9 mouse cellular contexts compared by ENCODE assay signal in the genomic region with DNA sequence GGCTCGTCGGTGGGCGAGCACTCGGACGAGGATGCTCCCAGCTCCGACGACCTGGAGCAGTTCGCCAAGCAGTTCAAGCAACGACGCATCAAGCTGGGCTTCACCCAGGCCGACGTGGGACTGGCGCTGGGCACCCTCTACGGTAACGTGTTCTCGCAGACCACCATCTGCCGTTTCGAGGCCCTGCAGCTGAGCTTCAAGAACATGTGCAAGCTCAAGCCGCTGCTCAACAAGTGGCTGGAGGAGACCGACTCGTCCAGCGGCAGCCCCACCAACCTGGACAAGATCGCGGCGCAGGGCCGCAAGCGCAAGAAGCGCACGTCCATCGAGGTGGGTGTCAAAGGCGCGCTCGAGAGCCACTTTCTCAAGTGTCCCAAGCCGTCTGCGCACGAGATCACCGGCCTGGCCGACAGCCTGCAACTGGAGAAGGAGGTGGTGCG. TPM values are rescaled to one million over a fixed set of nuclear protein-coding genes. Genes with fewer than 3 reads are reported as not detected.
A peak's percentile ranks its signal among the peaks of the same experiment; 100 is the strongest.
DNase-seq lines count a peak whose midpoint lies in the region; ATAC-seq and TF ChIP-seq lines count a peak whose summit lies in the region.
"Had no signal": no experiment of that assay in that cellular context is flagged by ENCODE, and none has a peak within 500 bp of the region (broad histone marks: within the 10 kb centered on the region; RNA-seq: fewer than 3 reads in every experiment).

No protein-coding gene starts in this region.

- no peak for ATAC-seq in hindbrain, embryonic 15.5 days (ENCODE audit: low FRiP score, low read depth)
- ATAC-seq in midbrain, embryonic 14.5 days (ENCODE audit: low FRiP score, low TSS enrichment) = no peak

- H3K4me3 ChIP-seq in left cerebral cortex, adult 2 months = peak overlapping the region; percentile 55
- H3K4me3 ChIP-seq in hindbrain, embryonic 15.5 days = peak overlapping the region; percentile 59
- H3K4me3 ChIP-seq in midbrain, embryonic 14.5 days (replicated peaks; ENCODE audit: low read depth, low read length) = peak overlapping the region; percentile 63

- peaks cover 29% of the 10 kb centered on the region for H3K4me1 ChIP-seq in hindbrain, embryonic 15.5 days (replicated peaks)
- peaks cover 23% of the 10 kb centered on the region for H3K4me1 ChIP-seq in midbrain, embryonic 14.5 days (ENCODE audit: control insufficient read depth, insufficient read depth, low read length)

- TF ChIP-seq CTCF in left cerebral cortex, adult 2 months (IDR thresholded peaks at IDR 0.05) = no peak

- no peaks in the 10 kb centered on the region for H3K9me3 ChIP-seq in hindbrain, embryonic 15.5 days
- H3K9me3 ChIP-seq in midbrain, embryonic 14.5 days (ENCODE audit: control insufficient read depth, low read length) = no peaks in the 10 kb centered on the region

- peaks cover 69% of the 10 kb centered on the region for H3K27me3 ChIP-seq in hindbrain, embryonic 15.5 days
- H3K27me3 ChIP-seq in midbrain, embryonic 14.5 days (ENCODE audit: control insufficient read depth, insufficient read depth, low read length) = peaks cover 40% of the 10 kb centered on the region

- no peak overlapping the region for H3K9ac ChIP-seq in hindbrain, embryonic 15.5 days
- peak overlapping the region; percentile 58 for H3K9ac ChIP-seq in midbrain, embryonic 14.5 days (replicated peaks; ENCODE audit: low read length)

- peak overlapping the region; percentile 11; the same call in 1 of the 2 replicates for H3K27ac ChIP-seq in left cerebral cortex, adult 2 months
- H3K27ac ChIP-seq in hindbrain, embryonic 15.5 days (replicated peaks) = no peak overlapping the region
- H3K27ac ChIP-seq in midbrain, embryonic 14.5 days (replicated peaks; ENCODE audit: low read depth, low read length) = peak overlapping the region; percentile 52; the same call in 1 of the 2 replicates

- intact Hi-C loops in left cerebral cortex, adult 2 months (cut with DNase I) = loop anchor here (5.0 kb wide), 4 partner anchors 61 to 431 kb away; no protein-coding TSS in a partner anchor

- no peaks in the 10 kb centered on the region for H3K36me3 ChIP-seq in hindbrain, embryonic 15.5 days
- H3K36me3 ChIP-seq in midbrain, embryonic 14.5 days (ENCODE audit: control insufficient read depth, insufficient read depth, low read length) = no peaks in the 10 kb centered on the region

- WGBS in hindbrain, embryonic 15.5 days = under 1% methylated on average over 39 of the region's 39 CpGs
- WGBS in midbrain, embryonic 14.5 days = under 1% methylated on average over 39 of the region's 39 CpGs

- peak overlapping the region; percentile 86 for H3K4me2 ChIP-seq in hindbrain, embryonic 15.5 days
- peak overlapping the region; percentile 88 for H3K4me2 ChIP-seq in midbrain, embryonic 14.5 days (ENCODE audit: low read length)

- DNase-seq in left cerebral cortex, adult 2 months (ENCODE audit: extremely low spot score in 1 of 2, low spot score in 2 of 2) = no peak
- DNase-seq in left cerebral cortex, adult 18-20 months (ENCODE audit: low spot score in 2 of 2) = no peak
- DNase-seq in embryo, embryonic 9.5 days (ENCODE audit: extremely low spot score) = peak; percentile 64
- peak; percentile 69 for DNase-seq in midbrain, embryonic 14.5 days
- DNase-seq in urinary bladder, postnatal 10 days (ENCODE audit: low spot score) = no peak
- DNase-seq in frontal cortex, postnatal 25 days (ENCODE audit: low spot score in 2 of 2) = no peak
- DNase-seq in layer of hippocampus, adult 11-12 months (ENCODE audit: low spot score) = no peak

RNA-seq across cellular contexts. Expression of gene Pou3f1, which starts 1.8 kb away (rescaled TPM):
- 10 to 100 TPM; 16.9 to 18.8 TPM for total RNA-seq in left cerebral cortex, adult 2 months (2021)
- total RNA-seq in left cerebral cortex, adult 18-20 months (2021) = 10 to 100 TPM; 17.1 to 17.3 TPM
- 7.9 and 13.4 TPM in 2 replicates for polyA plus RNA-seq in hindbrain, embryonic 15.5 days (2015; fragmentation: Nextera tagmentation; extraction: Ambion mirVana)
- polyA plus RNA-seq in midbrain, embryonic 14.5 days (2014; fragmentation: Nextera tagmentation; extraction: Ambion mirVana) = 21.7 and 22.6 TPM in 2 replicates
- total RNA-seq: hematopoietic stem cell, adult 5-6 weeks had no signal

RNA-seq across cellular contexts. Expression of gene Utp11, which starts 35.0 kb away (rescaled TPM):
- 10 to 100 TPM; 13.3 to 15.7 TPM for total RNA-seq in left cerebral cortex, adult 2 months (2021)
- 10 to 100 TPM; 15.0 to 15.3 TPM for total RNA-seq in left cerebral cortex, adult 18-20 months (2021)
- 39.1 and 39.5 TPM in 2 replicates for polyA plus RNA-seq in hindbrain, embryonic 15.5 days (2015; fragmentation: Nextera tagmentation; extraction: Ambion mirVana)
- polyA plus RNA-seq in midbrain, embryonic 14.5 days (2014; fragmentation: Nextera tagmentation; extraction: Ambion mirVana) = 37.6 and 38.2 TPM in 2 replicates

RNA-seq across cellular contexts. Expression of gene Fhl3, which starts 42.1 kb away (rescaled TPM):
- total RNA-seq in left cerebral cortex, adult 2 months (2021) = 1 to 10 TPM; 1.4 to 2.2 TPM
- total RNA-seq in left cerebral cortex, adult 18-20 months (2021) = 1 to 10 TPM; 1.3 TPM
- polyA plus RNA-seq in hindbrain, embryonic 15.5 days (2015; fragmentation: Nextera tagmentation; extraction: Ambion mirVana) = 1.6 and 2.8 TPM in 2 replicates
- 0.73 and 1.8 TPM in 2 replicates for polyA plus RNA-seq in midbrain, embryonic 14.5 days (2014; fragmentation: Nextera tagmentation; extraction: Ambion mirVana)

RNA-seq across cellular contexts. Expression of gene 3100002H09Rik, which starts 47.8 kb away (rescaled TPM):
- under 1 TPM in 1 of 2 experiments, not detected in 1; 0.70 TPM for total RNA-seq in left cerebral cortex, adult 2 months (2021)
- total RNA-seq in left cerebral cortex, adult 18-20 months (2021) = under 1 TPM in 1 of 2 experiments, not detected in 1; 0.86 TPM
- 0.23 and 0.31 TPM in 2 replicates for polyA plus RNA-seq in hindbrain, embryonic 15.5 days (2015; fragmentation: Nextera tagmentation; extraction: Ambion mirVana)
- 0.61 and 0.84 TPM in 2 replicates for polyA plus RNA-seq in midbrain, embryonic 14.5 days (2014; fragmentation: Nextera tagmentation; extraction: Ambion mirVana)
- total RNA-seq: hematopoietic stem cell, adult 5-6 weeks had no signal

RNA-seq across cellular contexts. Expression of gene Sf3a3, which starts 56.1 kb away (rescaled TPM):
- 10 to 100 TPM; 33.0 to 35.6 TPM for total RNA-seq in left cerebral cortex, adult 2 months (2021)
- total RNA-seq in left cerebral cortex, adult 18-20 months (2021) = 10 to 100 TPM; 33.9 to 42.3 TPM
- polyA plus RNA-seq in hindbrain, embryonic 15.5 days (2015; fragmentation: Nextera tagmentation; extraction: Ambion mirVana) = 96.2 and 106 TPM in 2 replicates
- polyA plus RNA-seq in midbrain, embryonic 14.5 days (2014; fragmentation: Nextera tagmentation; extraction: Ambion mirVana) = 94.9 and 116 TPM in 2 replicates

Comparison
In these comparisons a context has a peak if more than half of its experiments do, and no peak if none do; other contexts are left out.
1. DNase-seq: peak in embryo, embryonic 9.5 days (single experiment) and midbrain, embryonic 14.5 days (single experiment); none in left cerebral cortex, adult 2 months (0 of 2), left cerebral cortex, adult 18-20 months (0 of 2), urinary bladder, postnatal 10 days (single experiment), frontal cortex, postnatal 25 days (0 of 2) and layer of hippocampus, adult 11-12 months (single experiment).
2. Peak in every context shown above with its lines, with median percentiles within 50 percentile points of each other: H3K4me3 ChIP-seq.